Comparison of ENCODE assay signal across 9 mouse cellular contexts in genomic region chr2:181307144-181307804, GRCm38 (mm10). TPM values are rescaled to one million over a fixed set of nuclear protein-coding genes. Genes with fewer than 3 reads are reported as not detected.
DNase-seq lines count a peak whose midpoint lies in the region; ATAC-seq and TF ChIP-seq lines count a peak whose summit lies in the region.
"Had no signal": no experiment of that assay in that cellular context is flagged by ENCODE, and none has a peak within 500 bp of the region (broad histone marks: within the 10 kb centered on the region; RNA-seq: fewer than 3 reads in every experiment).

No protein-coding gene starts in this region.

- H3K4me1 ChIP-seq in lung, postnatal 0 days (ENCODE audit: insufficient read depth, low read depth, low read length), result no peaks in the 10 kb centered on the region

- H3K9ac ChIP-seq in lung, postnatal 0 days (replicated peaks; ENCODE audit: low read depth), result no peak overlapping the region

- no peak overlapping the region for H3K4me2 ChIP-seq in lung, postnatal 0 days (replicated peaks; ENCODE audit: low read depth, low read length)

- no peak overlapping the region for H3K27ac ChIP-seq in lung, postnatal 0 days (ENCODE audit: low read length)
- H3K27ac ChIP-seq: macrophage had no signal

- H3K27me3 ChIP-seq in lung, postnatal 0 days (replicated peaks; ENCODE audit: insufficient read depth, low read length), result 0 out of 2 replicates have a peak, but pooled peaks cover 1% of the 10 kb centered on the region

- intact Hi-C loops in gastrocnemius, postnatal 14 days (cut with DNase I; ENCODE audit: low total_unique reads), result no loop called here

- peak; percentile 74 for TF ChIP-seq CTCF in lung, postnatal 0 days (IDR thresholded peaks at IDR 0.05)

- 11% methylated on average over 30 of the region's 30 CpGs for WGBS in lung, postnatal 0 days

- no peak overlapping the region for H3K4me3 ChIP-seq in lung, postnatal 0 days (ENCODE audit: low read depth, low read length)

- H3K9me3 ChIP-seq in lung, postnatal 0 days (ENCODE audit: low read length), result no peaks in the 10 kb centered on the region

- H3K36me3 ChIP-seq in lung, postnatal 0 days (ENCODE audit: insufficient read depth, low read length), result no peaks in the 10 kb centered on the region

- peak; percentile 44 for ATAC-seq in lung, postnatal 0 days

- no peak for TF ChIP-seq EP300 in lung, postnatal 0 days (IDR thresholded peaks at IDR 0.05)

- DNase-seq in urinary bladder, postnatal 14 days (ENCODE audit: low spot score), result peak; percentile 57
- no peak for DNase-seq in urinary bladder, postnatal 10 days (ENCODE audit: low spot score)
- peak; percentile 53 to 58 for DNase-seq in cerebellum, postnatal 36 days
- peak; percentile 11 for DNase-seq in gastrocnemius, postnatal 14 days
- peak; percentile 70 for DNase-seq in kidney, postnatal 10 days
- peak; percentile 62 for DNase-seq in lung, postnatal 0 days (ENCODE audit: low spot score)
- DNase-seq in retina, embryonic 14.5 days (ENCODE audit: low spot score), result peak; percentile 75
- DNase-seq in thymus, postnatal 4 days, result peak; percentile 83

RNA-seq across cellular contexts. Expression of gene Stmn3, which starts 7.0 kb away (rescaled TPM):
- total RNA-seq in gastrocnemius, postnatal 14 days (2021), result under 1 TPM in 1 of 2 experiments, not detected in 1; 0.27 TPM
- polyA plus RNA-seq in lung, postnatal 0 days (2015; fragmentation: Nextera tagmentation; extraction: Ambion mirVana), result 0.51 and 0.95 TPM in 2 replicates
- polyA plus RNA-seq: macrophage had no signal

RNA-seq across cellular contexts. Expression of gene Rtel1, which starts 12.3 kb away (rescaled TPM):
- 10 to 100 TPM; 14.2 to 15.5 TPM for total RNA-seq in gastrocnemius, postnatal 14 days (2021)
- polyA plus RNA-seq in lung, postnatal 0 days (2015; fragmentation: Nextera tagmentation; extraction: Ambion mirVana), result 8.0 and 10.4 TPM in 2 replicates

RNA-seq across cellular contexts. Expression of gene Gmeb2, which starts 19.4 kb away (rescaled TPM):
- 1 to 10 TPM; 6.6 to 6.8 TPM for total RNA-seq in gastrocnemius, postnatal 14 days (2021)
- 7.6 and 7.8 TPM in 2 replicates for polyA plus RNA-seq in lung, postnatal 0 days (2015; fragmentation: Nextera tagmentation; extraction: Ambion mirVana)

RNA-seq across cellular contexts. Expression of gene Zgpat, which starts 57.5 kb away (rescaled TPM):
- total RNA-seq in gastrocnemius, postnatal 14 days (2021), result 10 to 100 TPM; 12.5 to 14.3 TPM
- polyA plus RNA-seq in lung, postnatal 0 days (2015; fragmentation: Nextera tagmentation; extraction: Ambion mirVana), result 22.9 and 26.8 TPM in 2 replicates

RNA-seq across cellular contexts. Expression of gene Arfrp1, which starts 57.9 kb away (rescaled TPM):
- 10 to 100 TPM; 21.0 to 21.8 TPM for total RNA-seq in gastrocnemius, postnatal 14 days (2021)
- 46.5 and 46.6 TPM in 2 replicates for polyA plus RNA-seq in lung, postnatal 0 days (2015; fragmentation: Nextera tagmentation; extraction: Ambion mirVana)
